Mouse (Mus musculus): ENCODE measurements around the gene B3gnt2. TPM values are rescaled to one million over a fixed set of nuclear protein-coding genes. Genes with fewer than 3 reads are reported as not detected.

B3gnt2 gene
- polyA plus RNA-seq, 1 experiment from 2014 or later = 2.0 TPM

DNA sequence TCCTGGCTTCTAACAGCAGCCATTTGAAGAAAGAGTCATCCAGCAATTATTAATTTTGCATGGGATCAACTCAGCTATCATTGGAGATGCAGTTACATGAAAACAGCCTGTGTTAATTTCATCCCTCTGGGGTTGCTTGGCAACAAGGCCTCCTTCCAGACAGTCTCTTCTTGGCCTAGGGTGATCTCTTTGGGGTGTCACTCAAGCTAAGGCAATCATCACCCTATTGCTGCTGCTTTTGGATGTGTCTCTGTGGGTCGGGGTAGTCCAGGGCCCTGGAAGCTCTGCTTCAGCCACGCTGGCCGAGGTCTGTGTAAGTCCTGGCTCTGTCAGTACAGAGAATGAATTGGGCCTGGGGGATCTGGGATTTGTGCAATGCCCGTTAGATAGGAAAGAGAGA, 14.5 kb upstream of the B3gnt2 start:
- no peaks in the 10 kb centered on the region for H3K9me3 ChIP-seq (ENCODE audit: control insufficient read depth, low read length)
- H3K4me3 ChIP-seq (ENCODE audit: low read depth, low read length) = no peak overlapping the region
- no peaks in the 10 kb centered on the region for H3K4me1 ChIP-seq (ENCODE audit: control insufficient read depth, insufficient read depth, low read length)
- ATAC-seq (ENCODE audit: insufficient read depth, low FRiP score, low TSS enrichment) (no peak), DNase-seq (ENCODE audit: low spot score) (no peak)
- no peak overlapping the region for H3K9ac ChIP-seq (ENCODE audit: low read length)
- H3K27me3 ChIP-seq (ENCODE audit: control insufficient read depth, insufficient read depth, low read length) = no peaks in the 10 kb centered on the region
- H3K4me2 ChIP-seq (ENCODE audit: low read depth) = no peak overlapping the region
- no peak overlapping the region for H3K27ac ChIP-seq (ENCODE audit: low read depth, low read length)
- WGBS = 82% methylated on average over 4 of the region's 4 CpGs
- no peaks in the 10 kb centered on the region for H3K36me3 ChIP-seq (ENCODE audit: control insufficient read depth, insufficient read depth, low read length)

DNA sequence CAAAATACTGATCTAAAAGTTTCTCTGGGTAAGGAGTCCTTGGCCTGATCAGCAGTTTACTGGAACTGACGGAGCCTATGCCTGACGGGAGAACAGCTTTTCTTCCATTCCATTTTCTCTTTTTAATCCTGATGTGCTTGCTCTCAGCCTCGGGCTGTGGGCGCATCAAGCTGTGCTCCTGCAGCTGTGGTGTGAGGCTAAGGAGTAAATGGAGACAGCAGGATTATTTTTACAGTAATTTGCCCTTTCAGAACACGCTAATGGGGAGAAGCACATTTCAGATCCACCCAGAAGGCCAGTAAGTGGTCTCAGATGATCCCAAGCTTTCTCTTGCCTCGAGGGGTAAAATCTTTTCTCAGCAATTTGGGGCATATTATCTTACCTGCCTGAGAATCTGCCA, 14.0 kb upstream of the B3gnt2 start:
- H3K9ac ChIP-seq (ENCODE audit: low read length) = no peak overlapping the region
- DNase-seq (ENCODE audit: low spot score) (no peak), ATAC-seq (ENCODE audit: insufficient read depth, low FRiP score, low TSS enrichment) (no peak)
- H3K36me3 ChIP-seq (ENCODE audit: control insufficient read depth, insufficient read depth, low read length) = no peaks in the 10 kb centered on the region
- no peak overlapping the region for H3K27ac ChIP-seq (ENCODE audit: low read depth, low read length)
- H3K4me1 ChIP-seq (ENCODE audit: control insufficient read depth, insufficient read depth, low read length) = no peaks in the 10 kb centered on the region
- H3K27me3 ChIP-seq (ENCODE audit: control insufficient read depth, insufficient read depth, low read length) = no peaks in the 10 kb centered on the region
- no peaks in the 10 kb centered on the region for H3K9me3 ChIP-seq (ENCODE audit: control insufficient read depth, low read length)
- H3K4me3 ChIP-seq (ENCODE audit: low read depth, low read length) = no peak overlapping the region
- no peak overlapping the region for H3K4me2 ChIP-seq (ENCODE audit: low read depth)
- 76% methylated on average over 6 of the region's 6 CpGs for WGBS

DNA sequence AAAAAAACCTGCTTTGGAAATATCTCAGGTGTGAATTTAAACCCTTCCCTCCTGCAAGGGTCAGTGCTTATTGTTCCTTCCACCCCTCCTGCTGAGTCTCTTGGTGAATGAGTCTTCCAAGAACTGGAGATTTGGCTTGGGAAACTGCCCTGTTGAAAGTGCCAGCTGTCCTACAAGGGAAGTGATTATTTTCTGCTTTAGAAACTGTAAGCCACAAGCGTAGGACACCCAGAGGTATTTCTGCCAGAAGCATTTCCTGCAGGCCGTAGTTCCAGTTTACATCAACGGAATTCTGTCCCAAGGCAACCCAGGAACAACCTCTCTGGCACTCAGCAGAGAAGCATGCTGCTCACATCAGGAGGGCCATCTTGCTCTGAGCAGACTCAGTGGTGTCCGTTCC, 12.6 kb upstream of the B3gnt2 start:
- WGBS = 63% methylated on average over 4 of the region's 4 CpGs
- no peaks in the 10 kb centered on the region for H3K27me3 ChIP-seq (ENCODE audit: control insufficient read depth, insufficient read depth, low read length)
- no peak overlapping the region for H3K9ac ChIP-seq (ENCODE audit: low read length)
- DNase-seq (ENCODE audit: low spot score) (no peak), ATAC-seq (ENCODE audit: insufficient read depth, low FRiP score, low TSS enrichment) (no peak)
- no peaks in the 10 kb centered on the region for H3K4me1 ChIP-seq (ENCODE audit: control insufficient read depth, insufficient read depth, low read length)
- H3K27ac ChIP-seq (ENCODE audit: low read depth, low read length) = no peak overlapping the region
- H3K4me2 ChIP-seq (ENCODE audit: low read depth) = no peak overlapping the region
- no peaks in the 10 kb centered on the region for H3K9me3 ChIP-seq (ENCODE audit: control insufficient read depth, low read length)
- no peaks in the 10 kb centered on the region for H3K36me3 ChIP-seq (ENCODE audit: control insufficient read depth, insufficient read depth, low read length)
- no peak overlapping the region for H3K4me3 ChIP-seq (ENCODE audit: low read depth, low read length)

DNA sequence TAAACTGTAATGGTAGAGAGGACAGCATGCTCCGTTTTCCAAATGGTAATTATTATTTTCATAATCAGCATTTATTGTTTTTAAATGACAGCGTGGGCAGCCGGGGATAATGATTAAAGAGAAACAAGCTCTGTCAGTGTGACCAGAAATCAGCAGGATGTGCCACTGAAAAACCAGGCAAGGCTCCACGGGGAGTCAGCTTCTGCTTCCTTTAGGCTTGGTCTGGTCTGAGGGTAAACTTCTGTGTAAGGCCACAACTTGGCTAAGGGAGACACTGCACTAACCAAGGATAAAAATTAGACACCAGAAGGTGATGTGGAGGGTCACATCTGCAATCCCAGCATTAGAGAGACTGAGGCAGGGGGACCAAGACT, 11.5 kb upstream of the B3gnt2 start:
- H3K27me3 ChIP-seq (ENCODE audit: control insufficient read depth, insufficient read depth, low read length) = no peaks in the 10 kb centered on the region
- H3K9ac ChIP-seq (ENCODE audit: low read length) = no peak overlapping the region
- no peaks in the 10 kb centered on the region for H3K36me3 ChIP-seq (ENCODE audit: control insufficient read depth, insufficient read depth, low read length)
- DNase-seq (ENCODE audit: low spot score) (no peak), ATAC-seq (ENCODE audit: insufficient read depth, low FRiP score, low TSS enrichment) (no peak)
- H3K27ac ChIP-seq (ENCODE audit: low read depth, low read length) = no peak overlapping the region
- no peak overlapping the region for H3K4me2 ChIP-seq (ENCODE audit: low read depth)
- no peak overlapping the region for H3K4me3 ChIP-seq (ENCODE audit: low read depth, low read length)
- no peaks in the 10 kb centered on the region for H3K4me1 ChIP-seq (ENCODE audit: control insufficient read depth, insufficient read depth, low read length)
- H3K9me3 ChIP-seq (ENCODE audit: control insufficient read depth, low read length) = no peaks in the 10 kb centered on the region
- 56% methylated on average over 4 of the region's 4 CpGs for WGBS

DNA sequence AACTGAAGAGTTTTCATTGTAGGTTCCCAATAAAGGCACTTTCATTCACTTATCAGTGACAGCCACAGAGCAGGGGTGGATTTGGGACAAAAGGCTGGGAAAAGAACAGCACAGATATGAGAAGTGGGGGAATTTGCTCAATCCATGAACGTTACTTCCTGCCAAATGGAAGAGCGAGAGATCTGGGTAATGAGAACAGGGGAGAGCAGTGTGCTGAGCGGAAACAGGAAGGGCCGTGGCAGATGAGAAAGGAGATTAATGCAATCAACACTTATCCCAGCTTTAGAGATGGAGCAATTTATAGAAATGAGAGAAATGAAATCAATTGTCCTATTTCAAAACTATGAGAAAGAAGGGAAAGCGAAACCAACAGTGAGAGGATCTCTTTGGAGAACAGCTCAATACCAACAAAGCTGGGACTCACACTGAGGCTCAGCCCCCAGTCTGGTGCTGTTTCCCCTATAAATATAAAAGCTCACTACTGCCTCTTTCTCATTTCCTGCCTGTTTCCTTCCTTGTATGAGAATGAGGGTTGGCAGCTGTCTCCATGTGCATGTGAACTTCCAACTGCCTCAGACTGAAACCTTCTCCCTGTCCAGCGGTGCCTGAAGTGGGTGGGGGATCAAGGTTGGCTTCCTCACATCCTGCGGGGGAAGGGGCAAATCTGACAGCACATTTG, 11.0 kb upstream of the B3gnt2 start:
- Histone ChIP-seq H3K4me2 (ENCODE audit: low read depth) (no peak overlapping the region), H3K27me3 (ENCODE audit: control insufficient read depth, insufficient read depth, low read length) (no peaks in the 10 kb centered on the region), H3K27ac (ENCODE audit: low read depth, low read length) (no peak overlapping the region), H3K4me3 (ENCODE audit: low read depth, low read length) (no peak overlapping the region), H3K36me3 (ENCODE audit: control insufficient read depth, insufficient read depth, low read length) (no peaks in the 10 kb centered on the region), H3K9ac (ENCODE audit: low read length) (no peak overlapping the region), H3K4me1 (ENCODE audit: control insufficient read depth, insufficient read depth, low read length) (no peaks in the 10 kb centered on the region), H3K9me3 (ENCODE audit: control insufficient read depth, low read length) (no peaks in the 10 kb centered on the region)
- ATAC-seq (ENCODE audit: insufficient read depth, low FRiP score, low TSS enrichment) (no peak), DNase-seq (ENCODE audit: low spot score) (no peak)
- 74% methylated on average over 7 of the region's 7 CpGs for WGBS

DNA sequence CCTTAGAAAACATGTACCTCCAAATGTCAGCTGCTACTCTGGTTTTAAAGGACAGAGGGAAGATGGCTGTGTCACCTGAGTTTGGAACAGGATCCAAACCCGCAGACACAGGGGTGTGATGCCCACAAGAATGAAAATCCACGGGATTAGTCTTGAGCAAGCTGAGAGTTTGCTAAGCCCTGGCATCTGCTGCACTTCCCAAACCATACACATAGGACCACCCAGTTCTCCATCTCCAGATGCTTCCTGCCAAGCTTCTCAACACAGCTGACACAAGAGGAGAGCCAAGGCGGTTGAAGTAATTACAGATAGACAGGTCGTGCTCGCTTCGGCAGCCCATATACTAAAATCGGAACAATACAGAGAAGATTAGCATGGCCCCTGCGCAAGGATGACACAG, 7.8 kb upstream of the B3gnt2 start:
- 90% methylated on average over 8 of the region's 8 CpGs for WGBS
- DNase-seq (ENCODE audit: low spot score) = no peak
- Histone ChIP-seq H3K4me2 (ENCODE audit: low read depth) (no peak overlapping the region), H3K36me3 (ENCODE audit: control insufficient read depth, insufficient read depth, low read length) (no peaks in the 10 kb centered on the region), H3K9me3 (ENCODE audit: control insufficient read depth, low read length) (no peaks in the 10 kb centered on the region), H3K27ac (ENCODE audit: low read depth, low read length) (no peak overlapping the region), H3K4me3 (ENCODE audit: low read depth, low read length) (no peak overlapping the region), H3K9ac (ENCODE audit: low read length) (no peak overlapping the region), H3K4me1 (ENCODE audit: control insufficient read depth, insufficient read depth, low read length) (no peaks in the 10 kb centered on the region), H3K27me3 (ENCODE audit: control insufficient read depth, insufficient read depth, low read length) (no peaks in the 10 kb centered on the region)
- no peak for ATAC-seq (ENCODE audit: insufficient read depth, low FRiP score, low TSS enrichment)

DNA sequence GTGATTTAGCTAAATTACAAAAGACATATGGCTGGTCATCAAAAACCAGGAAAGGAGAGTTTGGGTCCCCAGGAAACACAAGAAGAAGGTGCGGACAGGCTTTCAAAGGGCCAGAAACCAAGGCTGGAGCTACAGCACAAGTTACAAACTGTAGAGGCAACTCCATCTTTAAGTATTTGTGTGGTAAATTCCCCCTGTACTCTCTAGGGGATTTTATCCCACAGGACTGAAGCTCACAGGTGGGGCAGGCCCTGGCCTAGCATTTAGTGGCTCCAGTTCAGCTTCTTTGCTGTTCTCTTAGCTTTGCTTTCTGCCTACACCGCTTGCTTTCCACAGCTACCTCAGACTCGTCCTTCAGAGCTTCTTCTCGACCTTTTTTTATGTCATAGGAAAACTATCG, 6.9 kb upstream of the B3gnt2 start:
- Histone ChIP-seq H3K4me2 (ENCODE audit: low read depth) (no peak overlapping the region), H3K9ac (ENCODE audit: low read length) (no peak overlapping the region), H3K36me3 (ENCODE audit: control insufficient read depth, insufficient read depth, low read length) (no peaks in the 10 kb centered on the region), H3K9me3 (ENCODE audit: control insufficient read depth, low read length) (no peaks in the 10 kb centered on the region), H3K4me1 (ENCODE audit: control insufficient read depth, insufficient read depth, low read length) (no peaks in the 10 kb centered on the region), H3K4me3 (ENCODE audit: low read depth, low read length) (no peak overlapping the region), H3K27me3 (ENCODE audit: control insufficient read depth, insufficient read depth, low read length) (0 out of 2 replicates have a peak, but pooled peaks cover 2% of the 10 kb centered on the region), H3K27ac (ENCODE audit: low read depth, low read length) (no peak overlapping the region)
- 91% methylated on average over 5 of the region's 5 CpGs for WGBS
- DNase-seq (ENCODE audit: low spot score) (no peak), ATAC-seq (ENCODE audit: insufficient read depth, low FRiP score, low TSS enrichment) (no peak)

DNA sequence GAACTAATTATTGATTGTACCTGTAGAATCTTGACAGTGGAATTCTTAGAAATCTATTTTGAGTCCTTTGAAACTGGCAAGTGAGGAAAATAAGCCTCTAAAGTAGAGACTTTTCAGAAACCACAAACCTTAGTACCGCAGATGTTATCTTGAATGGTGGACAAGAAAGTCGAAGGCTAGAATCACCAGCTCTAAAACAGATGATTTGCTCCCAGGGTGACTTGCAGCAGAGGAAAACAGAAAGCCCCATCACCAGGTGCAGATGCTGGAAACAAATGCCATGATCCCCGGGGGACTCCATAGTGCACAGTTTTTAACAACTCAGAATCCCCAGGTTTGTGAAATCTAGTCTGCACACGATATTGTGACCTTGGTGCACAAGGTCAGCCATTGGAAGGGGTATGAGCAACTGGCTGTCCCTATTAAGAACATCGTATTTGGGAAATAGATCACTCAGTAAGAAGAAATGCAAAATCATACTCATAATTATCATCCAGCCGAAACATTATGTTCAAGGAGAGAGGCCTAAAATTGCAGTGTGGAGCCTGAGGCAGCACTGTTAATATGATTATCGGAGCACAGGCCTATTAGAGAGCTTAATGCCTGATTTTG, 5.0 kb upstream of the B3gnt2 start:
- DNase-seq (ENCODE audit: low spot score) (no peak), ATAC-seq (ENCODE audit: insufficient read depth, low FRiP score, low TSS enrichment) (no peak)
- Histone ChIP-seq H3K27ac (ENCODE audit: low read depth, low read length) (no peak overlapping the region), H3K4me1 (ENCODE audit: control insufficient read depth, insufficient read depth, low read length) (no peaks in the 10 kb centered on the region), H3K4me3 (ENCODE audit: low read depth, low read length) (no peak overlapping the region), H3K36me3 (ENCODE audit: control insufficient read depth, insufficient read depth, low read length) (no peaks in the 10 kb centered on the region), H3K4me2 (ENCODE audit: low read depth) (no peak overlapping the region), H3K9ac (ENCODE audit: low read length) (no peak overlapping the region), H3K9me3 (ENCODE audit: control insufficient read depth, low read length) (no peaks in the 10 kb centered on the region), H3K27me3 (ENCODE audit: control insufficient read depth, insufficient read depth, low read length) (peaks cover 14% of the 10 kb centered on the region)
- 90% methylated on average over 7 of the region's 7 CpGs for WGBS

DNA sequence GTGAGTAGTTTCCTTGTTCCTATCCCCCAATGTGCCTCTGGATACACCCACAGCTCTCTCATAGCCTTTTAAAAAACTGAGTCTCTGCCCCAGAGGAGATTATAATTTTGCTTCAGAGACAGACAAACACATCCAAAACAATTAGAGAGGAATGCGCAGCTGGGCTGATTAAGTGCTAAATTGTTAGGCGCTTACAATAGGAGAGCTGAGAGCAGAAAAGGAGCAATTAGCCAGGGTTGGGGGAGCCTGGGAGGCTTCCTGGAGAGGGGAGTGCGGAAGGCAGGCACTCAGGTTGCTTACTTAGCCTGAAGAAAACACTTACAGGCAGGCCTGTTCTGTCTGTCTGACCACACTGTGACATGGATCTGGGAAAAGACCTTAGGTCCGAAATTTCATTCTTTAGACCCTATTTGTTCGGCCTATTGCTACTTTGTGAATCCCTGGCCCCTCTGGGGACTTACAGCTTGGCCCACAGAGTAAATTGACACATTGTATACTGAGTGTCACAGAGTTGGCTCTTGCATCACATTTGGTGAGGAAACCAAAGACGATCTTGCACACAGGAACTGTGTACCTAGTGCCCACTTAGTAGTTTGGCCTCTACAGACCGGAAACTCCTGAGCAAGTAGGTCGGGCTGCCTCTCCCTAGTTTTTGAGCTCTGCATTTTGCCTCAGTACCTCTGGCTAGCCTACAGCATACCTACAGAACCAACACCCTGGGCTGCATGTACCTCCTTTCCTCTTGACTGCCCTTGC, 3.7 kb upstream of the B3gnt2 start:
- no peak for ATAC-seq (ENCODE audit: insufficient read depth, low FRiP score, low TSS enrichment)
- peaks cover 4% of the 10 kb centered on the region; the same call in 1 of the 2 replicates for H3K4me1 ChIP-seq (ENCODE audit: control insufficient read depth, insufficient read depth, low read length)
- DNase-seq (ENCODE audit: low spot score) = no peak
- WGBS = 46% methylated on average over 8 of the region's 8 CpGs
- H3K27ac ChIP-seq (ENCODE audit: low read depth, low read length) = no peak overlapping the region
- H3K27me3 ChIP-seq (ENCODE audit: control insufficient read depth, insufficient read depth, low read length) = peaks cover 22% of the 10 kb centered on the region
- H3K36me3 ChIP-seq (ENCODE audit: control insufficient read depth, insufficient read depth, low read length) = no peaks in the 10 kb centered on the region
- no peaks in the 10 kb centered on the region for H3K9me3 ChIP-seq (ENCODE audit: control insufficient read depth, low read length)
- no peak overlapping the region for H3K4me3 ChIP-seq (ENCODE audit: low read depth, low read length)
- no peak overlapping the region for H3K9ac ChIP-seq (ENCODE audit: low read length)
- no peak overlapping the region for H3K4me2 ChIP-seq (ENCODE audit: low read depth)
